Mouse (Mus musculus) heart, postnatal 0 days (tissue): ENCODE measurements around the gene Gpbp1l1.

Experiments
- CTCF ChIP-seq: IDR thresholded peaks from 2 replicates; pipeline ENCODE4 v1.5.1; 2016; ENCODE audit warnings: antibody characterized with exemption, control low read depth, low read depth
- EP300 ChIP-seq: IDR thresholded peaks from 2 replicates; pipeline ENCODE4 v1.6.1; 2016; ENCODE audit warnings: antibody characterized with exemption, low read depth

DNA sequence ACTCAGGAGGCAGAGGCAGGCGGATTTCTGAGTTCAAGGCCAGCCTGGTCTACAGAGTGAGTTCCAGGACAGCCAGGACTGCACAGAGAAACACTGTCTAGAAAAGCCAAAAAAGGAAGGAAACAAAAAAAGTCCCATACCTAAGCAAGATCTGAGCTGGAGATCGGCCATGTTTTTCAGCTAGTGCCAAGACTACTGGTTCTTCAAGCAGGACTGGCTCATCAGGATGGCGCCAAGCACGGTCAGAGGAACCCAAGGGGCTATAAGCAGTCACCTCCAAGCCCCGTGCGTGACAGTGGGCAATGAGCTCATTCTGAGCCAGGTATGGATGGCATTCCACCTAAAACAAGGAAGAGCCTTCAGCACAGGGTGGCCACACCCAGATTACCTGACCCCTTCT lies 81.4 kb downstream of the Gpbp1l1 start:
- TF ChIP-seq CTCF (no peak), EP300 (no peak)
